Mouse (Mus musculus) erythroblast, embryonic 14.5 days (primary cell): ENCODE data around the gene Zfp867. TPM values are rescaled to one million over a fixed set of nuclear protein-coding genes. Genes with fewer than 3 reads are reported as not detected.

ENCODE experiments used
- H3K27me3 ChIP-seq: 2 replicates; pipeline ENCODE4 v1.6.1; 2012; ENCODE audit warnings: inconsistent platforms; ENCODE audit not compliant: control insufficient read depth
- H3K36me3 ChIP-seq: 2 replicates; pipeline ENCODE4 v1.6.1; 2012; ENCODE audit warnings: mild to moderate bottlenecking, inconsistent platforms; ENCODE audit not compliant: control insufficient read depth
- H3K4me1 ChIP-seq: 2 replicates; pipeline ENCODE4 v1.6.1; 2012; ENCODE audit warnings: inconsistent platforms; ENCODE audit not compliant: control insufficient read depth
- H3K4me3 ChIP-seq: replicated peaks from 2 replicates; pipeline ENCODE3; 2012; ENCODE audit warnings: moderate library complexity, mild to moderate bottlenecking, inconsistent platforms
- H3K9me3 ChIP-seq: 2 replicates; pipeline ENCODE4 v1.6.1; 2012; ENCODE audit warnings: low read length, inconsistent platforms, mixed read lengths; ENCODE audit not compliant: control insufficient read depth
- GATA1 ChIP-seq: IDR thresholded peaks from 2 replicates; pipeline ENCODE4 v1.6.1; 2012; ENCODE audit warnings: low read length, inconsistent platforms, mixed read lengths
- TAL1 ChIP-seq: IDR thresholded peaks from 3 replicates; pipeline ENCODE4 v1.6.1; 2012; ENCODE audit warnings: low read length, inconsistent platforms, mixed read lengths
- polyA plus RNA-seq: library from polyadenylated mRNA; stranded (reverse); fragments of >175 nt; gene quantifications from 2 replicates; pipeline ENCODE4 v1.2.3, GENCODE M21; 2012

The Zfp867 gene
- polyA plus RNA-seq, 1 experiment: not detected

DNA sequence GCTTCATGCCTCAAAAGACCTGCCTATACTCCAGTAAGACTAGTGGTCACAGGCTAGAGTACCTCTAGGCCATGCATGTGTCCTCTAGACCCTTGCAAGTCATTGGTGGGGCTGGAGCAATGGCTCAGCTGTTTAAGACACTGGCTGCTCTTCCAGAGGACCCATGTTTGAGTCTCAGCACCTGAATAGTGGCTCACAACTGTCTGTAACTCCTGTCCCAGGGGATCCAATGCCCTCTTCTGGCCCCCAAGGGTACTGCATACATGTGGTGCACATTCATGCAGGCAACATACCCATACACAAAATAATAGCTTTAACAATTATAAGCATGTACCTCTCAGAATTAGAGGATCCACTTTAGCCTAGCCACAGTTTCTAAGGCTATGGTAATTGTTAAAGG is 29.2 kb downstream of the Zfp867 start:
- H3K27me3 ChIP-seq: no peaks in the 10 kb centered on the region
- no peaks in the 10 kb centered on the region for H3K4me1 ChIP-seq
- H3K9me3 ChIP-seq: peaks cover 6% of the 10 kb centered on the region
- H3K4me3 ChIP-seq: no peak overlapping the region
- no peaks in the 10 kb centered on the region; the same call in 1 of the 2 replicates for H3K36me3 ChIP-seq
- TF ChIP-seq TAL1 (no peak), GATA1 (no peak)

DNA sequence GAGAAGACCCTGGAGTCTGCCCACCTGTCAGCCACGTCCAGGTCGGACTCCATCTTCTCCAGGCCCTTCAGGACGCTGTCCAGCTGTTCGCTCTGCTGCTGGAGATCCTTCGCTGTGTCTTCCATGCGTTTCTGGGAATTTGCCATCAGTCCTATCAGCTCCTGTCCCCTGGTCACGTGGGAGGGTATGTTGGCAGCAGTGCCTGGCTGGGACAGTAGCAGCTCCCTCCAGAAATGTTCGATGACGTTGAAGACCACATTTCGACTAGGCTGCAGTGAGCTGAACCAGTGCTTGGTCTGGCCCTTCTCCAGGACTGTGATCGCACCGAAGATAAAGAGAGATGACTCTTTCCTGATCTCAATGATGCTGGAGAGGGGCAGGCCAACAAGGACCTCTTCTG is 34.3 kb downstream of the Zfp867 start:
- Histone ChIP-seq H3K4me1 (no peaks in the 10 kb centered on the region), H3K27me3 (no peaks in the 10 kb centered on the region), H3K36me3 (peaks cover 4% of the 10 kb centered on the region; the same call in 1 of the 2 replicates), H3K9me3 (peaks cover 3% of the 10 kb centered on the region), H3K4me3 (no peak overlapping the region)
- TF ChIP-seq GATA1 (no peak), TAL1 (no peak)

DNA sequence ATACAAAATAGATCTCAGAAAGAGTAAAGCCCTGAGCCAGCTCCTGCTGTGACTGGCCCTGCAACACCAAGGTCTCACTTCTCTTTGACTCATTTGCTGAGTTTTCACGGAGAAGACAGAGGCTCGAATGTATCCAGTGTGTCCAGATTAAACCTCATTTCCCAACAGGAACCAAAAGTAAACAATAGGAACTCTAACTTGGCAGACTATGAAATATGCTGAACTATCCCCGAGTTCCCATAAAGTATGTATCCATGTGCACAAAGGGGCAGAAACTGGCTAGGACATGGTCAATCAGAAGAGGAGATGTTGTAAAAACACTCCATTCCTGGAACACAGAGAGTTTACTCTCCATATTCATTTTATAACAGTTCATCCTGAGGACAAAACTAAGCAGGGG is 40.0 kb downstream of the Zfp867 start:
- Histone ChIP-seq H3K27me3 (no peaks in the 10 kb centered on the region), H3K4me1 (no peaks in the 10 kb centered on the region), H3K4me3 (no peak overlapping the region), H3K9me3 (no peaks in the 10 kb centered on the region), H3K36me3 (peaks cover 4% of the 10 kb centered on the region; the same call in 1 of the 2 replicates)
- TF ChIP-seq TAL1 (no peak), GATA1 (no peak)

DNA sequence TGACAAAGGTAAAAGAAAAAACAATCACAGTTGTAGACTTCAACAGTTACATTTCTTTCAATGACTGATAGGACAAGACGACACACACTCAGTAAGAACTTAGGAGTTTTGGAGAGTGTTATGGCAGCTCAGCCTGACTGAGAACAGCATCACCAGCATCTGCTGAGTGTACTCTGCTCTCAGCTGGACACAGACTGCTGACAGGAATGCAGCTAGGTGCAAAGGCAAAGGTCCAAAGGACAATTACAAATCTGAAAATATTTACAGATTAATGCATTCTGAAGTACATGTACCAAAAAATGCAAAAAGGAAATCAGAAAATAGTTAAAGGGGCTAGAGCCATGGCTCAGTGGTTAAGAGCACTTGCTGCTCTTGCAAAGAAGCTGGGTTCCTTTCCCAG is 42.3 kb downstream of the Zfp867 start:
- Histone ChIP-seq H3K4me1 (no peaks in the 10 kb centered on the region), H3K4me3 (no peak overlapping the region), H3K27me3 (no peaks in the 10 kb centered on the region), H3K36me3 (peaks cover 11% of the 10 kb centered on the region; the same call in 1 of the 2 replicates), H3K9me3 (no peaks in the 10 kb centered on the region)
- no peak for TF ChIP-seq TAL1
- no peak for TF ChIP-seq GATA1

DNA sequence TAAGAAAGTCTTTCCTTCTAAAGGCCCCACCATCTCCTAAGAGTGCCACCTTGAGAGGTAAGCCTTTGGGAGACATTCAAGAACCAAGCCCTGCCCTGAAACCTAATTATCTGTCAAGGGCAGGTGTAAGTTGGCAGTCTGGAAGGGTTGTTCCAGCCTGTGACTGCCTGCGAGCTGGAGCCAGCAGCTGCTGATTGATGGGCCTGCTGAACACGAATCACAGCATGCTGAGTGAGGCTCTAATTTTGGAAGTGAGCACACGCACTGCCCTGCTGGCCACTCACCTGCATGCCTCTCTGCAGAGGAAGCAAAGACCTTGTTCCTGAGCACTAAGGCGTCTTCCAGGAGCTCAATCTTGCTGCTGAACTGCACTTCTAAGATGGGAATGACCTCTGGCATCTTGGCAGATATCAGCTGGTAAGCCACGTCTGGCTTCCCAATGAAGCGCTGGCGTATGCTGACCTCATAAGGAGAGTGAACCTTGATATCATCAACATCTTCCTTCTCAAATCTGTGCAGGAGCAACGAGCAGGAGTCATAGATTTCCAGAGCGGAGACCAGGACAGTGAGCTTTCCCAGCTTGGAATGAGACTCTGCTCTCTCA is 44.1 kb downstream of the Zfp867 start:
- TF ChIP-seq GATA1 (no peak), TAL1 (no peak)
- Histone ChIP-seq H3K4me3 (no peak overlapping the region), H3K36me3 (peaks cover 11% of the 10 kb centered on the region; the same call in 1 of the 2 replicates), H3K9me3 (no peaks in the 10 kb centered on the region), H3K4me1 (no peaks in the 10 kb centered on the region), H3K27me3 (no peaks in the 10 kb centered on the region)

DNA sequence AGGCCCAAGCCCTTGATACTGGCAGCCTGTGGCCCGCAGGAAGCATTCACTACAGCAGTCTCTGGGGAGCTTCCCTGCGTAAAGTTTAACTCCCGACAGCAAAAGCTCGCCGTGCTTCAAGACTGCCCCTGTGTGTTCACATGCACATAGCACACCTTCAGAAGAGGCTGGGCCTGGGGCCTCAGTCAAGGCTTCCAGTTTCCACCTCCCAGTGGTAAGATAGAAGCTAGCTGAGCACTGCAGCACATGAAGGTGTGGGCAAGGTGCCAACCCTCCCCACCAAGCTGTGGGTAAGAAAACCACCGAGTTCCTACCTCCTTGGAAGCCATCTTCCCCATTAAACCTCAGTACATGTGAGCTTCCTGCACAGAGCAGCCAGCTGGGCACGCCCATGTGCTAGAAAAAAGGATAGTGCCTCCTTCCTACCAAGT is 46.6 kb downstream of the Zfp867 start:
- H3K36me3 ChIP-seq: peaks cover 19% of the 10 kb centered on the region; the same call in 1 of the 2 replicates
- no peak for TF ChIP-seq GATA1
- TF ChIP-seq TAL1: no peak
- H3K27me3 ChIP-seq: no peaks in the 10 kb centered on the region

DNA sequence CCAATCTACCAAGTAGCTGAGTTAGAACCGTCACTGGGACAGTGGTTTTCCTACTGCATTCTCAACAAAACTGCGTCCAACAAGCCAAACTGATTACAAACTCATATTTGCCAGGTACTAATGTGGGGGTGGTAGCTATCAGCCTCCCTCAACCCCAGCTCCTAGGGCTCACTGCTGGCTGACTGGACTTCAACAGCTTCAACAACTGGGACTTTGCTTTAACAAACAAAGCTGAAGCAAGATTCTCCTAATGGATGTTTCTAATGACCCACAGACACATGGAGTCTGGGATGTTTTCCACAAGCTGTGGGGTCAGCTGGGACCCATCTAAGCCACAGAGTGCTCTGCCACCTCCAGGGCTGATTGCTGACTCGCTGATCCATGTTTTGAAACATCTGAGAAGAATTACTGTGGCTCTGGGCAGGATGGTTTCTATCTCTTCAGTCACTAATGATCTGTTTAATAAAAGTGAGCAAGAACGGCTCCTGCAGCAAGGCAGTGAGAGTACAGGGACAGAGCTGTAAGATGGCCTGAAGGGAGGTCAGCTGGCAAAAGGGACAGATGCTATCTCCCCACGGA is 49.2 kb downstream of the Zfp867 start:
- H3K36me3 ChIP-seq: peaks cover 17% of the 10 kb centered on the region; the same call in 1 of the 2 replicates
- no peaks in the 10 kb centered on the region for H3K27me3 ChIP-seq
- no peaks in the 10 kb centered on the region for H3K4me1 ChIP-seq
- TF ChIP-seq TAL1 (no peak), GATA1 (no peak)
- H3K4me3 ChIP-seq: no peak overlapping the region
- H3K9me3 ChIP-seq: no peaks in the 10 kb centered on the region

More for the DNA sequence above, 46.6 kb downstream of the Zfp867 start:
- Histone ChIP-seq H3K4me3 (no peak overlapping the region), H3K9me3 (no peaks in the 10 kb centered on the region), H3K4me1 (no peaks in the 10 kb centered on the region)

DNA sequence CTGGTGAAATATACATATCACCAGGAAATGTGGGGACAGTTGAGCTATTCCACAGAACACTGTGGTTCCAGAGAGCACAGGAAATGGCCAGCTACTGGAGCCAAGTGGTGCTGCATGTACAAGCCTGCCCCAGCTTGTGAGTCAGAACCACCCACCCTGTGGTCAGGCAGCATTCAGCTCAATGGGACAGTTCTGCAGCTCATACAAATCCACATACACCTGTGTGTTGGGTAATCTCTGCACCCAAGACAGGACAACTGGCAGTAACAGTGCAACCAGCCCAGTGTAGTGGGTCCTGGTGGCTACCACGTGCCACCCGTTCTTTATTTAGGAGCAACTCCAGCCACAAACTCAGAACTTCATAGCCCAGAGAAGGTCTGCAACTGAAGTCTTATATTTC is 50.3 kb downstream of the Zfp867 start:
- no peak overlapping the region for H3K4me3 ChIP-seq
- H3K36me3 ChIP-seq: peaks cover 14% of the 10 kb centered on the region; the same call in 1 of the 2 replicates
- no peaks in the 10 kb centered on the region for H3K9me3 ChIP-seq
- no peaks in the 10 kb centered on the region for H3K4me1 ChIP-seq
- TF ChIP-seq GATA1 (no peak), TAL1 (no peak)
- H3K27me3 ChIP-seq: no peaks in the 10 kb centered on the region

DNA sequence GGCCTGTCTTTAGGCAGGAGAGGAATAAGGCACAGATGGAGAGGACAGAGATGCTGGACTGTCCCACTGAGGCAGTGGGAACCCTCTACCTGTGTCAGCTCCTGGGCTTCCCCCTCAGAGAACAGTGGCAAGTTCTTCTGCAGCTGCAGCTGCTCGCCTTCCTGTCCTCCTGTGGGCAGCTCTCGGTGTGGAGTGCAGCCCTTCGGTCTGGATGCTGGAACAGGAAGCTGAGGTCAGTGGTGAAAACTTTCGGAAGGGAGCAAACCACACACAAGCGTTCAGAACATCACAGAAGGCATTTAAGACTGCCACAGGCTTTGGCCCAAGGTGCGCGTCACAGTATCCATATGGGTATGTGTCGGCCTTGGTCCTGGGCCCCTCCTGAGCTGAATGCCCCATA is 50.8 kb downstream of the Zfp867 start:
- no peaks in the 10 kb centered on the region for H3K4me1 ChIP-seq
- peaks cover 10% of the 10 kb centered on the region; the same call in 1 of the 2 replicates for H3K36me3 ChIP-seq
- no peak overlapping the region for H3K4me3 ChIP-seq
- H3K9me3 ChIP-seq: no peaks in the 10 kb centered on the region
- TF ChIP-seq GATA1: no peak
- no peak for TF ChIP-seq TAL1
- H3K27me3 ChIP-seq: no peaks in the 10 kb centered on the region

DNA sequence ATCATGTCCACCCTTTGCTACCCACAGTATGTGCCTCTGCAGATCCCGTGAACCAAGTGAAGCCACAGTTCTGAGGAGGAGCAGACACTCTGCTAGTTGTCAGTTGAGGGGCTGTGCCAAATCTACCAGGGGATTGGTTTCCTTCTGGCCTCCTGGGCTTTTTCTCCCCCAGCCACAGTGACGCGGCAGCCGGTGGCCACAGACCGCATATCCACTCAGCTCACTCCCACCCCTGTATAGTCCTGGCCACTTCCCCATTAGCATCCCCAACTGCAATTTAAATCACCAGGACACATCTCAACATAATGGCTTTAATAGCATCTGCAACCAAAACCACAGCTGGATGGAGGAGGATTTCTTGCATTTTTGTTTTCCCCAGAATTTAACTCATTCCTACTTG is 53.6 kb downstream of the Zfp867 start:
- TF ChIP-seq TAL1: no peak
- TF ChIP-seq GATA1: no peak
- Histone ChIP-seq H3K9me3 (no peaks in the 10 kb centered on the region), H3K4me3 (no peak overlapping the region), H3K36me3 (peaks cover 9% of the 10 kb centered on the region; the same call in 1 of the 2 replicates), H3K27me3 (no peaks in the 10 kb centered on the region), H3K4me1 (no peaks in the 10 kb centered on the region)
